Mouse (Mus musculus) heart, postnatal 25 days (tissue): ENCODE measurements around the gene Iffo2. TPM values are rescaled to one million over a fixed set of nuclear protein-coding genes. Genes with fewer than 3 reads are reported as not detected.

ENCODE experiments used
- microRNA-seq: library from miRNA; unstranded; fragments of <30 nt; microRNA quantifications from one replicate; pipeline ENCODE4 v1.2.0, GENCODE M21; 2022
- total RNA-seq, 2 experiments: library from RNA; stranded (reverse); gene quantifications; 2 replicates each; pipeline ENCODE4 v1.2.3; 2021

Iffo2 gene
- total RNA-seq, 2 experiments from 2014 or later, result 5.5 to 6.0 TPM

Small RNA genes within 50 kb of the gene (microRNA-seq; reads per million reads assigned to microRNA genes)
- gene Gm25571 (not detected), gene Mir7020 (not detected)

Other genes with a start within 250 kb of the Iffo2 start
- 1 to 10 TPM; 6.4 to 6.6 TPM for gene Pqlc2, start 219.8 kb upstream of the Iffo2 start, total RNA-seq
- gene Akr7a5, start 219.8 kb upstream of the Iffo2 start, total RNA-seq, result 10 to 100 TPM; 42.6 to 46.8 TPM
- gene Mrto4, start 178.0 kb upstream of the Iffo2 start, total RNA-seq, result 10 to 100 TPM; 30.1 to 30.5 TPM
- 10 to 100 TPM; 42.0 to 45.1 TPM for gene Emc1, start 178.0 kb upstream of the Iffo2 start, total RNA-seq
- gene Ubr4, start 177.9 kb upstream of the Iffo2 start, total RNA-seq, result 10 to 100 TPM; 87.4 to 98.3 TPM
- gene Gm21969, start 72.6 kb downstream of the Iffo2 start, total RNA-seq, result not detected
- 10 to 100 TPM; 64.1 to 68.5 TPM for gene Aldh4a1, start 92.3 kb downstream of the Iffo2 start, total RNA-seq
- not detected for gene Tas1r2, start 123.0 kb downstream of the Iffo2 start, total RNA-seq